Mouse (Mus musculus) lung, postnatal 0 days (tissue): ENCODE data around the gene Canx. TPM values are rescaled to one million over a fixed set of nuclear protein-coding genes. Genes with fewer than 3 reads are reported as not detected.
A peak's percentile ranks its signal among the peaks of the same experiment; 100 is the strongest.

Experiments
- ATAC-seq: fragments of 200-750 bp; cut with Nextera tagmentation; 2 replicates; pipeline ENCODE4 v1.8.0; 2017; ENCODE audit warnings: moderate library complexity
- DNase-seq: peaks from one replicate; pipeline ENCODE4 v3.0.0-alpha.2; 2016; ENCODE audit warnings: low spot score
- H3K27ac ChIP-seq: fragments of 300-500 bp; sonication (generic); 2 replicates; pipeline ENCODE4 v1.5.1; 2014; ENCODE audit warnings: antibody characterized with exemption, mild to moderate bottlenecking, low read length, mixed read lengths
- H3K27me3 ChIP-seq: fragments of 300-500 bp; sonication (generic); replicated peaks from 2 replicates; pipeline ENCODE4 v1.6.1; 2014; ENCODE audit warnings: low read length, mixed read lengths; ENCODE audit not compliant: insufficient read depth
- H3K36me3 ChIP-seq: fragments of 300-500 bp; sonication (generic); 2 replicates; pipeline ENCODE4 v1.6.1; 2014; ENCODE audit warnings: low read length, mixed read lengths; ENCODE audit not compliant: insufficient read depth
- H3K4me1 ChIP-seq: fragments of 300-500 bp; sonication (generic); 2 replicates; pipeline ENCODE4 v1.6.1; 2014; ENCODE audit warnings: antibody characterized with exemption, low read depth, low read length, mixed read lengths; ENCODE audit not compliant: insufficient read depth
- H3K4me2 ChIP-seq: fragments of 300-500 bp; sonication (generic); replicated peaks from 2 replicates; pipeline ENCODE4 v1.6.1; 2014; ENCODE audit warnings: low read depth, mild to moderate bottlenecking, low read length, moderate library complexity, mixed read lengths
- H3K4me3 ChIP-seq: fragments of 300-500 bp; sonication (generic); 2 replicates; pipeline ENCODE4 v1.5.1; 2014; ENCODE audit warnings: low read depth, low read length
- H3K9ac ChIP-seq: fragments of 300-500 bp; sonication (generic); replicated peaks from 2 replicates; pipeline ENCODE4 v1.6.1; 2014; ENCODE audit warnings: low read depth, mild to moderate bottlenecking
- H3K9me3 ChIP-seq: fragments of 300-500 bp; sonication (generic); 2 replicates; pipeline ENCODE4 v1.6.1; 2016; ENCODE audit warnings: low read length, mixed read lengths
- CTCF ChIP-seq: IDR thresholded peaks from 2 replicates; pipeline ENCODE4 v1.5.1; 2016; ENCODE audit warnings: antibody characterized with exemption, mild to moderate bottlenecking
- EP300 ChIP-seq: IDR thresholded peaks from 2 replicates; pipeline ENCODE4 v1.6.1; 2016; ENCODE audit warnings: antibody characterized with exemption, mild to moderate bottlenecking, control low read depth
- WGBS: fragments of 180-500 bp; shearing (Covaris S2); extraction: QIAGEN DNeasy Blood & Tissue Kit; methylation state at CpG from one replicate; pipeline ENCODE4 v1.1.7; 2014; 5-methylcytosine and 5-hydroxymethylcytosine counted together
- polyA plus RNA-seq: library from polyadenylated mRNA; unstranded; fragments of >200 nt; fragmentation: Nextera tagmentation; extraction: Ambion mirVana; gene quantifications from 2 replicates; pipeline ENCODE4 v1.2.1, GENCODE M21; 2015

Gene Canx
- polyA plus RNA-seq, 1 experiment from 2014 or later: 168 TPM

DNA sequence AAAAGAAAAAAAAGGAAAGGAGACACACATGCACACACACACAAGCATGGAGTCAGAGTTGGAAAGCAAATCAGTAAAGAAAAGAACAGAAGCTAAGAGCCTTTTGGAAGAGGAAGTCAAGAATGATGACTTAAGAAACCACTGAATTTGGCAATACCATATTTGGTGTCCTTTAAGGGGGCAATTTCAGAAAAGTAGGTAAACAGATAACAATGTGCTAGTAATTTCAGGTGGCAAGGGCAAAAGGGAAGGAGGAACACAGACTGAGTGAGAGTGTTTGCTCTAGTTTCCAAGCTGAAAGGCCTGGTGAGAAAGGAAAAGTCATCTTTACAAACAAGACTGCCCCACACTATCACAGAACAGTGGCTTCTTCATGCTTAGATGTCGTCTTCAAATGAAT, 39.0 kb downstream of the Canx start:
- peak; percentile 33; the same call in 1 of the 2 replicates for ATAC-seq
- H3K36me3 ChIP-seq: no peaks in the 10 kb centered on the region
- no peaks in the 10 kb centered on the region for H3K4me1 ChIP-seq
- WGBS: 42% methylated on average over 1 of the region's 1 CpGs
- H3K9me3 ChIP-seq: no peaks in the 10 kb centered on the region
- H3K9ac ChIP-seq: no peak overlapping the region
- H3K27me3 ChIP-seq: no peaks in the 10 kb centered on the region
- H3K4me3 ChIP-seq: no peak overlapping the region
- no peak for TF ChIP-seq CTCF
- peak; percentile 40 for TF ChIP-seq EP300
- DNase-seq: peak; percentile 66
- no peak overlapping the region for H3K4me2 ChIP-seq
- H3K27ac ChIP-seq: no peak overlapping the region

DNA sequence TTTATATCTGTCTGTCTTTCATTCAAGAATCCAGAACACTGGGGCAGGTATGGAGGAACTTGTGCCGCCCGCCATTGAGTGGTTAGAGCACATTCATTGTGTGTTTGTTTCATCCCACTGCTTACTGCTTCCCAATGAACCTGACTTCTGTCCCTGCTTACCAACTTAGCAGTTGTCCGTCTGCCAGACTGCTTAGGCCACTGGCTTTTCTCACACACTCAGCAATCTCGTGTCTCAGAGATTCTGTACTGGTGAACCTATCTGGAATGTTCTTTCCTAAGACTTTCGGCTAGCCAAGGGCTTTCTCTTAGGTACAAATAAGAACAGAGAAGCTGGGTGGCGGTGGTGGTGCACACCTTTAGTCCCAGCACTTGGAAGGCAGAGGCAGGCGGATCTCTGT, 39.8 kb downstream of the Canx start:
- Histone ChIP-seq H3K4me3 (no peak overlapping the region), H3K27ac (no peak overlapping the region), H3K9me3 (no peaks in the 10 kb centered on the region), H3K27me3 (no peaks in the 10 kb centered on the region), H3K4me2 (no peak overlapping the region), H3K4me1 (no peaks in the 10 kb centered on the region), H3K36me3 (no peaks in the 10 kb centered on the region), H3K9ac (no peak overlapping the region)
- no peak for TF ChIP-seq EP300
- TF ChIP-seq CTCF: no peak
- ATAC-seq: no peak
- WGBS: 84% methylated on average over 7 of the region's 7 CpGs
- no peak for DNase-seq

DNA sequence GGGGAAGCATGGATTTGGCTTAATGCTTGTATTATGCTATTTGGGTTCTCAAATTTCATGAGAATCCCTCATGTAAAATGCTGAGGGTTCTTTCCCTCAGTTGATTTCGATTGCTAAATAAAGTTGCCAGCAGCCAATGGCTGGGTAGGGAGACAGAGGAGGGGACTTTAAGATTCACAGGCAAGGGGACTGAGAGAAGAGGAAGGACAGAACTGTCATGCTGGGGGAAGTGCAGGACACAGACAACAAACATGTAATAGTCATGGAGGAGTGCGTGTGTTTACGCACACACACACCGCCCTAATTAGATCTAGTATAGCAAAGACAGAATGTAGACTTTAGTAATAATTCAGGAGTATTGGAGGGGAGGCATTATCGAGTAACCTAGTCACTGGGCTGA, 40.2 kb downstream of the Canx start:
- no peak overlapping the region for H3K4me3 ChIP-seq
- 95% methylated on average over 5 of the region's 5 CpGs for WGBS
- no peak for DNase-seq
- no peaks in the 10 kb centered on the region for H3K9me3 ChIP-seq
- H3K27me3 ChIP-seq: no peaks in the 10 kb centered on the region
- ATAC-seq: no peak
- no peaks in the 10 kb centered on the region for H3K4me1 ChIP-seq
- no peak overlapping the region for H3K4me2 ChIP-seq
- no peaks in the 10 kb centered on the region for H3K36me3 ChIP-seq
- H3K9ac ChIP-seq: no peak overlapping the region
- no peak overlapping the region for H3K27ac ChIP-seq
- TF ChIP-seq EP300: no peak
- no peak for TF ChIP-seq CTCF

DNA sequence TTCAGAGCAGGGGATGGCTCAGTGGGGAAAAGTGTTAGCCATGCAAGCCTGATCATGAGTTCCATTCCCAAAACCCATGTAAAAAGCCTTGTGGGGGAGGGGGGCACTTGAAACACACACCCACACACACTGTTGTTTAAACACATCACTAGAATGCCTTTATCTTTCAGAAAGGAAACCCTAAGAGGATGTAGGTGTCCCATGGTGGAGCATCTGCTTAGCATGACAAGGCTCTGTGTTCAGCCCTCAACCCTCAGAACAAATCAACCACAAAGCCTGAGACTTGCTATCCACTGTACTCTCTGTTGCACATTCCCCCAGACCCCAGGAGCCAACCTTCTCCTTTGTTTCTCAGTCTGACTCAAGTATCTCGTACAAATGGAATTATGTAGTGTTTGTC, 45.4 kb downstream of the Canx start:
- TF ChIP-seq CTCF: no peak
- no peak for TF ChIP-seq EP300
- DNase-seq (no peak), ATAC-seq (no peak)
- Histone ChIP-seq H3K4me2 (no peak overlapping the region), H3K36me3 (no peaks in the 10 kb centered on the region), H3K9ac (no peak overlapping the region), H3K27ac (no peak overlapping the region), H3K27me3 (no peaks in the 10 kb centered on the region), H3K4me3 (no peak overlapping the region), H3K4me1 (peaks cover 4% of the 10 kb centered on the region; the same call in 1 of the 2 replicates), H3K9me3 (no peaks in the 10 kb centered on the region)
- WGBS: 58% methylated on average over 1 of the region's 1 CpGs

DNA sequence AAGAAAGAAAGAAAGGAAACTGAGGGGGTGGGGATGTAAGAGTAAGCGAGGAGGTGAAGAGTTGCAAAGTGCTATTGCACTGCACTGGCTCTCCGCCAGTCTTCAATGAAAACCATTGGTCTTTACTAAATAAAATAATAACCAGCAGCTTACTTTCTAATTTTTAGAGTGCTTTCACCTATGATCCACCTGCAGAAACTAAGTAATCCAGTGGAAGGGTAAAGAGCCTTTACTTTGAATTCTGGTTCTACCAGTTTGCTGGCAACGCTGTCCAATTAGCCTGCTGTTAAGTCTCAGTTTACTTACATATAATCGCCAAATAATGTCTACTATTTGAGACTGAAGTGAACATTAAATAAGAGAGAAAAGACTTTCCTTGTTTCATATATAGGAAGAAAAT, 46.5 kb downstream of the Canx start:
- DNase-seq (peak; percentile 46), ATAC-seq (peak; percentile 25; the same call in 1 of the 2 replicates)
- peaks cover 4% of the 10 kb centered on the region; the same call in 1 of the 2 replicates for H3K4me1 ChIP-seq
- no peaks in the 10 kb centered on the region for H3K36me3 ChIP-seq
- H3K9ac ChIP-seq: no peak overlapping the region
- H3K4me2 ChIP-seq: no peak overlapping the region
- no peak overlapping the region; the same call in 1 of the 2 replicates for H3K27ac ChIP-seq
- H3K4me3 ChIP-seq: no peak overlapping the region
- no peak for TF ChIP-seq EP300
- no peak for TF ChIP-seq CTCF
- no peaks in the 10 kb centered on the region for H3K27me3 ChIP-seq
- no peaks in the 10 kb centered on the region for H3K9me3 ChIP-seq
- WGBS: 49% methylated on average over 4 of the region's 4 CpGs

DNA sequence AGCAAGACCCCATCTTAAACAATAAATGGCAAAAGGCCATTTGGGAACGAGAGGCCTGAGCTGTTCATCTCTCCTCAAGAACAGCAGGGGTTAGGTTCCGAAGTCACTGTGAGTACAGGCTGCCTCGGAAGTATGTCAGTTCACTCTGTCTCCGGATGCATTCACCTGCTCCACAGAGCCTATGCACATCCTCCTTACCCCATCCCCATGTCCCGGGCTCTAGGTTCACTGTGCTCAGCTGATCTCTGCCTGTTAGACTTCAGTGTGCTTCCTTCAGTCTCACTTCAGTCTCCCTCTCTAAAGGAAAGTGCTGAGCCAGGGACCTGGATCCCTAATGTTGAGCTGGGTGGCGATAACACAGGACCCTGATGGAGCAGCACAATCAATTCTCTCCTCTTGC, 47.8 kb downstream of the Canx start:
- Histone ChIP-seq H3K36me3 (no peaks in the 10 kb centered on the region), H3K4me1 (peaks cover 4% of the 10 kb centered on the region; the same call in 1 of the 2 replicates), H3K27ac (no peak overlapping the region), H3K27me3 (no peaks in the 10 kb centered on the region), H3K4me2 (no peak overlapping the region), H3K9ac (no peak overlapping the region), H3K9me3 (no peaks in the 10 kb centered on the region), H3K4me3 (no peak overlapping the region)
- WGBS: 91% methylated on average over 6 of the region's 6 CpGs
- no peak for ATAC-seq
- no peak for DNase-seq
- TF ChIP-seq CTCF (no peak), EP300 (no peak)

DNA sequence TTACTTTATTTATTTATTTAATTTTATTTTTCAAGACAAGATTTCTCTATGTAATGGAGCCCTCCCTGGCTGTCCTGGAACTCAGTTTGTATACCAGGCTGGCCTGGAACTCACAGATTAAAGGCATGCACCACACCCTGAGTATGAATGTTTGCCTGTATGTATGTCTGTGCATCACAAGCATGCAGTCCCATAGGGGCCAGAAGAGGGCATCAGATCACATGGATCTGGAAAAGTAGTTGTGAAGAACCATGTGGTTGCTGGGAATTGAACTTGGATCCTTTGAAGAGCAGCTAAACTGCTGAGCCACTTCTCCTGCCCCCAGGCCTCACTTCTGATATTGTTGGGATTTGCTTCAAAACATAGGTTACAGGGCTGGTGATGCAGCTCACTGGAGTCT, 48.4 kb downstream of the Canx start:
- no peak for ATAC-seq
- Histone ChIP-seq H3K27me3 (no peaks in the 10 kb centered on the region), H3K27ac (no peak overlapping the region), H3K36me3 (no peaks in the 10 kb centered on the region), H3K9ac (no peak overlapping the region), H3K4me1 (peaks cover 4% of the 10 kb centered on the region; the same call in 1 of the 2 replicates), H3K4me2 (no peak overlapping the region), H3K4me3 (no peak overlapping the region), H3K9me3 (no peaks in the 10 kb centered on the region)
- no peak for TF ChIP-seq EP300
- TF ChIP-seq CTCF: peak; percentile 37
- DNase-seq: no peak
